In genomic region chr7:140037171-140037555, GRCm38 (mm10) we compare ENCODE assay signal across 8 mouse cellular contexts. TPM values are rescaled to one million over a fixed set of nuclear protein-coding genes. Genes with fewer than 3 reads are reported as not detected.
DNase-seq lines count a peak whose midpoint lies in the region; ATAC-seq and TF ChIP-seq lines count a peak whose summit lies in the region.
"Had no signal": no experiment of that assay in that cellular context is flagged by ENCODE, and none has a peak within 500 bp of the region (broad histone marks: within the 10 kb centered on the region; RNA-seq: fewer than 3 reads in every experiment).

No protein-coding gene starts in this region.

- H3K36me3 ChIP-seq in megakaryocyte, embryonic 14.5 days (replicated peaks; ENCODE audit: low read length), result peaks cover 56% of the 10 kb centered on the region
- H3K36me3 ChIP-seq in forebrain, embryonic 13.5 days (ENCODE audit: poor library complexity, severe bottlenecking), result peaks cover 34% of the 10 kb centered on the region
- H3K36me3 ChIP-seq in liver, embryonic 12.5 days, result peaks cover 56% of the 10 kb centered on the region
- H3K36me3 ChIP-seq in stomach, postnatal 0 days (ENCODE audit: control insufficient read depth, insufficient read depth, low read length), result peaks cover 6% of the 10 kb centered on the region; the same call in 1 of the 2 replicates

- 59% methylated on average over 3 of the region's 3 CpGs for WGBS in forebrain, embryonic 13.5 days
- WGBS in liver, embryonic 12.5 days (ENCODE audit: insufficient replicate concordance), result 63% methylated on average over 3 of the region's 3 CpGs
- WGBS in stomach, postnatal 0 days, result 43% methylated on average over 3 of the region's 3 CpGs

- H3K4me2 ChIP-seq in forebrain, embryonic 13.5 days, result peak overlapping the region; percentile 89
- peak overlapping the region; percentile 83 for H3K4me2 ChIP-seq in liver, embryonic 12.5 days
- peak overlapping the region; percentile 88 for H3K4me2 ChIP-seq in stomach, postnatal 0 days (replicated peaks; ENCODE audit: low read depth)

- H3K27ac ChIP-seq in forebrain, embryonic 13.5 days, result no peak overlapping the region
- no peak overlapping the region for H3K27ac ChIP-seq in liver, embryonic 12.5 days
- no peak overlapping the region for H3K27ac ChIP-seq in stomach, postnatal 0 days (replicated peaks)

- peak; percentile 18 for DNase-seq in stomach, postnatal 0 days (ENCODE audit: low spot score)

- peak overlapping the region; percentile 89 for H3K9ac ChIP-seq in forebrain, embryonic 13.5 days
- H3K9ac ChIP-seq in liver, embryonic 12.5 days, result peak overlapping the region; percentile 85
- H3K9ac ChIP-seq in stomach, postnatal 0 days (ENCODE audit: low read length), result no peak overlapping the region; the same call in 1 of the 2 replicates

- no peak for TF ChIP-seq CTCF in stomach, postnatal 0 days (IDR thresholded peaks at IDR 0.05; ENCODE audit: low read depth)

- no peak for ATAC-seq in megakaryocyte, adult 5-6 weeks (ENCODE audit: poor library complexity, severe bottlenecking)
- no peak for ATAC-seq in forebrain, embryonic 13.5 days
- ATAC-seq in liver, embryonic 12.5 days, result no peak
- ATAC-seq in stomach, postnatal 0 days (ENCODE audit: low FRiP score, low TSS enrichment), result no peak
- ATAC-seq in cerebellum, adult (ENCODE audit: insufficient number of reproducible peaks, low FRiP score, low TSS enrichment), result no peak
- no peak for ATAC-seq in frontal cortex, adult (ENCODE audit: low TSS enrichment)

- H3K27me3 ChIP-seq in megakaryocyte, embryonic 14.5 days (replicated peaks), result no peaks in the 10 kb centered on the region
- no peaks in the 10 kb centered on the region for H3K27me3 ChIP-seq in forebrain, embryonic 13.5 days
- H3K27me3 ChIP-seq in liver, embryonic 12.5 days (replicated peaks), result no peaks in the 10 kb centered on the region
- H3K27me3 ChIP-seq in stomach, postnatal 0 days (ENCODE audit: control insufficient read depth, insufficient read depth, low read length), result no peaks in the 10 kb centered on the region

- peaks cover 28% of the 10 kb centered on the region for H3K4me1 ChIP-seq in megakaryocyte, embryonic 14.5 days
- peaks cover 29% of the 10 kb centered on the region for H3K4me1 ChIP-seq in forebrain, embryonic 13.5 days
- peaks cover 23% of the 10 kb centered on the region for H3K4me1 ChIP-seq in liver, embryonic 12.5 days
- peaks cover 3% of the 10 kb centered on the region; the same call in 1 of the 2 replicates for H3K4me1 ChIP-seq in stomach, postnatal 0 days (replicated peaks; ENCODE audit: control insufficient read depth, insufficient read depth)

- peak overlapping the region; percentile 94 for H3K4me3 ChIP-seq in megakaryocyte, embryonic 14.5 days (replicated peaks)
- peak overlapping the region; percentile 72 for H3K4me3 ChIP-seq in forebrain, embryonic 13.5 days
- peak overlapping the region; percentile 77 for H3K4me3 ChIP-seq in liver, embryonic 12.5 days
- H3K4me3 ChIP-seq in stomach, postnatal 0 days (ENCODE audit: low read depth, low read length), result peak overlapping the region; percentile 76

- TF ChIP-seq EP300 in stomach, postnatal 0 days (optimal IDR thresholded peaks at IDR 0.05), result no peak

- no peaks in the 10 kb centered on the region for H3K9me3 ChIP-seq in megakaryocyte, embryonic 14.5 days
- no peaks in the 10 kb centered on the region for H3K9me3 ChIP-seq in forebrain, embryonic 13.5 days (replicated peaks)
- no peaks in the 10 kb centered on the region for H3K9me3 ChIP-seq in liver, embryonic 12.5 days (replicated peaks)
- no peaks in the 10 kb centered on the region for H3K9me3 ChIP-seq in stomach, postnatal 0 days (ENCODE audit: control insufficient read depth, low read length)

RNA-seq across cellular contexts. Expression of gene Tubgcp2, which starts 0.7 kb away (rescaled TPM):
- polyA plus RNA-seq in megakaryocyte, embryonic 14.5 days (2012; ENCODE audit: insufficient read depth, low replicate concordance), result 0.54 and 3.8 TPM in 2 replicates
- total RNA-seq in megakaryocyte, adult 5-6 weeks (2015), result 17.8 and 18.8 TPM in 2 replicates
- total RNA-seq in megakaryocyte, adult 5-6 weeks (2017), result 29.7 and 36.7 TPM in 2 replicates
- 69.6 and 74.7 TPM in 2 replicates for polyA plus RNA-seq in forebrain, embryonic 13.5 days (2015; fragmentation: Nextera tagmentation; extraction: Ambion mirVana)
- 36.6 and 38.3 TPM in 2 replicates for polyA plus RNA-seq in liver, embryonic 12.5 days (2016; fragmentation: Nextera tagmentation; extraction: Ambion mirVana)
- 17.7 and 20.1 TPM in 2 replicates for polyA plus RNA-seq in stomach, postnatal 0 days (2015; fragmentation: Nextera tagmentation; extraction: Ambion mirVana)

RNA-seq across cellular contexts. Expression of gene Zfp511, which starts 1.0 kb away (rescaled TPM):
- 13.1 and 14.7 TPM in 2 replicates for polyA plus RNA-seq in megakaryocyte, embryonic 14.5 days (2012; ENCODE audit: insufficient read depth, low replicate concordance)
- 32.2 and 34.0 TPM in 2 replicates for total RNA-seq in megakaryocyte, adult 5-6 weeks (2015)
- total RNA-seq in megakaryocyte, adult 5-6 weeks (2017), result 19.9 and 22.8 TPM in 2 replicates
- polyA plus RNA-seq in forebrain, embryonic 13.5 days (2015; fragmentation: Nextera tagmentation; extraction: Ambion mirVana), result 52.2 and 53.7 TPM in 2 replicates
- 28.7 and 29.6 TPM in 2 replicates for polyA plus RNA-seq in liver, embryonic 12.5 days (2016; fragmentation: Nextera tagmentation; extraction: Ambion mirVana)
- 19.7 and 20.7 TPM in 2 replicates for polyA plus RNA-seq in stomach, postnatal 0 days (2015; fragmentation: Nextera tagmentation; extraction: Ambion mirVana)

RNA-seq across cellular contexts. Expression of gene Msx3, which starts 11.7 kb away (rescaled TPM):
- not detected in 2 replicates for polyA plus RNA-seq in megakaryocyte, embryonic 14.5 days (2012; ENCODE audit: insufficient read depth, low replicate concordance)
- not detected in 2 replicates for total RNA-seq in megakaryocyte, adult 5-6 weeks (2015)
- not detected in 2 replicates for total RNA-seq in megakaryocyte, adult 5-6 weeks (2017)
- 1.2 and 2.0 TPM in 2 replicates for polyA plus RNA-seq in forebrain, embryonic 13.5 days (2015; fragmentation: Nextera tagmentation; extraction: Ambion mirVana)
- not detected in 2 replicates for polyA plus RNA-seq in liver, embryonic 12.5 days (2016; fragmentation: Nextera tagmentation; extraction: Ambion mirVana)
- 0.04 TPM in 1 of 2 replicates, not detected in the other for polyA plus RNA-seq in stomach, postnatal 0 days (2015; fragmentation: Nextera tagmentation; extraction: Ambion mirVana)
- total RNA-seq: layer of hippocampus, adult 8-10 months had no signal

RNA-seq across cellular contexts. Expression of gene Adam8, which starts 44.8 kb away (rescaled TPM):
- 7.8 and 22.3 TPM in 2 replicates for polyA plus RNA-seq in megakaryocyte, embryonic 14.5 days (2012; ENCODE audit: insufficient read depth, low replicate concordance)
- total RNA-seq in megakaryocyte, adult 5-6 weeks (2015), result 35.0 and 43.7 TPM in 2 replicates
- total RNA-seq in megakaryocyte, adult 5-6 weeks (2017), result 39.3 and 51.1 TPM in 2 replicates
- polyA plus RNA-seq in forebrain, embryonic 13.5 days (2015; fragmentation: Nextera tagmentation; extraction: Ambion mirVana), result 3.9 and 4.3 TPM in 2 replicates
- 0.61 and 0.83 TPM in 2 replicates for polyA plus RNA-seq in liver, embryonic 12.5 days (2016; fragmentation: Nextera tagmentation; extraction: Ambion mirVana)
- polyA plus RNA-seq in stomach, postnatal 0 days (2015; fragmentation: Nextera tagmentation; extraction: Ambion mirVana), result 0.85 and 1.1 TPM in 2 replicates

RNA-seq across cellular contexts. Expression of gene Caly, which starts 45.2 kb away (rescaled TPM):
- polyA plus RNA-seq in megakaryocyte, embryonic 14.5 days (2012; ENCODE audit: insufficient read depth, low replicate concordance), result 0.22 and 5.4 TPM in 2 replicates
- total RNA-seq in megakaryocyte, adult 5-6 weeks (2015), result not detected in 2 replicates
- not detected in 2 replicates for total RNA-seq in megakaryocyte, adult 5-6 weeks (2017)
- 46.4 and 58.4 TPM in 2 replicates for polyA plus RNA-seq in forebrain, embryonic 13.5 days (2015; fragmentation: Nextera tagmentation; extraction: Ambion mirVana)
- 0.33 and 0.38 TPM in 2 replicates for polyA plus RNA-seq in liver, embryonic 12.5 days (2016; fragmentation: Nextera tagmentation; extraction: Ambion mirVana)
- polyA plus RNA-seq in stomach, postnatal 0 days (2015; fragmentation: Nextera tagmentation; extraction: Ambion mirVana), result 4.5 and 5.6 TPM in 2 replicates
